Mouse (Mus musculus): ENCODE data around the gene Zbtb26. TPM values are rescaled to one million over a fixed set of nuclear protein-coding genes. Genes with fewer than 3 reads are reported as not detected.
A peak's percentile ranks its signal among the peaks of the same experiment; 100 is the strongest.

Zbtb26 gene
- 8.7 and 9.1 TPM in 2 replicates for polyA plus RNA-seq (2014; fragmentation: Nextera tagmentation; extraction: Ambion mirVana)

DNA sequence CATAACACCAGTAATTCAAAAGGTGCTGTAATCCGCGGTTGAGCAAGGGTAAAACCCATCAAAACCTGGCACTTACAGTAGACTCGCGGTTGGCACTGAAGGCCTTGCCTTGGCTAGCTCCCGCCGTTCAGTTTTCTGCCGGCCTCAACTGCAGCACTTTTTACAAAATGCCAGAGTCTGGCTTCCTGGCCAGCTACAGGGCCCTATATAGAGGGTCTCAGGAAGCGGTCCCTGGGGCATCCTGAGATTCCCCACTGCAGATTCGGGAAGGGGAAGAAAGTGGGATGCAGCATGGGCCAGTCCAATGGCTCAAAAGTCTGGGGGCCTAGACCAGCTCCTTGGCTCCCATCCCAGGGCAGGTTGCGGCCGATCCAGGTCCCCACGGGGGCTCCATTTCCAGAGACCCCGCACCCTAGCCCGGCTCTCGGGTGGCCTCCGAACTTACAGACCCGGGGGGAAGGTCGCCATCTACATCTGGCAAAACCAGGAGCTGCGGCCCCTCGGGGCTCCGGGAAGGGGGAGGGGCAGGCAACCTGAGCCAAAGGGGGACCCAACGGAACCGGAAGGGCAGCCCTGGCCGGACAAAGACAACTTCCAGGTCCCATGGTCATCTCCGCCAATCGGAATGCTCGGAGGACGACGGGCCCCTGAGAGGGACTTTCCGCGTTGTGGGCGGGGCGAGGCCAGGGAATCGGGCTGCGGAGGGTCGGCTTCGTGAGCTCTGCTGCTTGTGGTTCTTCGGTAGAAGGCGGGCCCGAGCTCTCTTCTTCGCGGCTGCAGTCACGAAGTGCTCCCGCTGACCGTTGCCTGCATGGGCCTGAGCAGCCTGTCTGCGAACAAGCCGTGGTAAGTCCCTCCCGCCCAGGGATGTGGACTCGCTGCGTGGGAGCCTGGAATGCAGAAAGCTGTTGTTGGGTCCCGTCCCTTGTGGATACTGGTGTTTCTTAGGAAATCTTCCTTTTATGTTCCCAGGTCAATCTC is at the start of gene Zbtb26, which contains the start of the genes Zbtb6 and Rabgap1:
Zbtb26 (minus strand) TSS at position 525 of the 981 bp plus-strand sequence.
Zbtb6 (minus strand) TSS at position 561 of the 981 bp plus-strand sequence.
Rabgap1 (plus strand) TSS at position 669 of the 981 bp plus-strand sequence.
- H3K9me3 ChIP-seq (ENCODE audit: low read depth, low read length): no peaks in the 10 kb centered on the region
- no peak for TF ChIP-seq CTCF (IDR thresholded peaks at IDR 0.05; ENCODE audit: low read depth)
- H3K36me3 ChIP-seq (ENCODE audit: insufficient read depth): no peaks in the 10 kb centered on the region
- H3K4me2 ChIP-seq: peak within 1 kb of the TSS; percentile 86
- ATAC-seq (ENCODE audit: insufficient read depth) (peak; percentile 99), DNase-seq (peak; percentile 98)
- peak within 1 kb of the TSS; percentile 71 for H3K4me3 ChIP-seq (ENCODE audit: low read depth, low read length)
- H3K4me1 ChIP-seq (ENCODE audit: insufficient read depth): peaks cover 7% of the 10 kb centered on the region; the same call in 1 of the 2 replicates
- H3K27me3 ChIP-seq (ENCODE audit: insufficient read depth, low read length): no peaks in the 10 kb centered on the region
- H3K9ac ChIP-seq: peak within 1 kb of the TSS; percentile 92
- WGBS: under 1% methylated on average over 51 of the region's 51 CpGs
- peak within 1 kb of the TSS; percentile 88 for H3K27ac ChIP-seq (ENCODE audit: low read depth)

DNA sequence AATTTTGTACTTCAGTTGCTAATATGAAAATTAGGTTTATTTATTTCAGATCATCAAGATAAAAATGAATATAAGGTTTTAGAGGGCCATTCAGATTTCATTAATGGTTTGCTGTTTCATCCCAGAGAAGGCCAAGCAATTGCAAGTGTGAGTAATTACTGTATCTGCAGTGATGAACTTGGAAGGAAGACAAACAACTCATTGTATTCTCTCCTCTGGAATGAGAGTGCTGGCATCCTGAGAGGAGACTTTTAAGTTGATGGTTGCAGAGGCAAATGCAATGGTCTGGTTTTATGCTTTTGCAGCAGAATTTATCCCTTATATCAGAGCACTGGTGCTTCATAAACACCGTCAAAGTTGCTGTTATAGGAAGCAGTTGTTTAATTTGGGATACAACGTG is 46.0 kb upstream of the Zbtb26 start:
- WGBS: 90% methylated on average over 2 of the region's 2 CpGs
- Histone ChIP-seq H3K27ac (ENCODE audit: low read depth) (no peak overlapping the region), H3K27me3 (ENCODE audit: insufficient read depth, low read length) (no peaks in the 10 kb centered on the region), H3K4me3 (ENCODE audit: low read depth, low read length) (no peak overlapping the region), H3K9me3 (ENCODE audit: low read depth, low read length) (no peaks in the 10 kb centered on the region), H3K4me1 (ENCODE audit: insufficient read depth) (no peaks in the 10 kb centered on the region), H3K9ac (no peak overlapping the region), H3K36me3 (ENCODE audit: insufficient read depth) (peaks cover 69% of the 10 kb centered on the region), H3K4me2 (no peak overlapping the region)
- TF ChIP-seq CTCF (IDR thresholded peaks at IDR 0.05; ENCODE audit: low read depth): no peak
- ATAC-seq (ENCODE audit: insufficient read depth) (no peak), DNase-seq (no peak)

DNA sequence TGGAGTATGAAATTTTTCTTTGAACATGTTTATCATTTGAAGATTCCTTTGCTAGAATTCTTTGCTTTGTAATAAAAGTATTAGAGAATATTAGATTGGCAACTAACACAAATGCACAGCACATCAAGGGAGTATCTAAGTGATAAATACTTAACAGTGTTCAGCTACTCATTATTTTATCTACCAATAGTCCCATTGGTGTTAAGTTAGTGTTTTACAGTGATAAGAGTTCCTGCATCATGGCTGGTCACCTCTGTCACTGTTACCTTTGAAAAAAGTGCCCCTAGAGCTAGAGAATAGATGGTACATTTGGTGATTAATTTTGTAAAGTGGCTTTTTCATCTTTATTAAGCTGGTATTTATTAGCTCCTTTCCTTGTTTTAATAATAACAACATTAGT is 43.5 kb upstream of the Zbtb26 start:
- no peaks in the 10 kb centered on the region for H3K27me3 ChIP-seq (ENCODE audit: insufficient read depth, low read length)
- ATAC-seq (ENCODE audit: insufficient read depth): no peak
- H3K4me1 ChIP-seq (ENCODE audit: insufficient read depth): no peaks in the 10 kb centered on the region
- H3K27ac ChIP-seq (ENCODE audit: low read depth): no peak overlapping the region
- H3K36me3 ChIP-seq (ENCODE audit: insufficient read depth): peaks cover 59% of the 10 kb centered on the region
- H3K9ac ChIP-seq: no peak overlapping the region
- no peak overlapping the region for H3K4me3 ChIP-seq (ENCODE audit: low read depth, low read length)
- no peak for DNase-seq
- no peak for TF ChIP-seq CTCF (IDR thresholded peaks at IDR 0.05; ENCODE audit: low read depth)
- H3K4me2 ChIP-seq: no peak overlapping the region
- no peaks in the 10 kb centered on the region for H3K9me3 ChIP-seq (ENCODE audit: low read depth, low read length)

DNA sequence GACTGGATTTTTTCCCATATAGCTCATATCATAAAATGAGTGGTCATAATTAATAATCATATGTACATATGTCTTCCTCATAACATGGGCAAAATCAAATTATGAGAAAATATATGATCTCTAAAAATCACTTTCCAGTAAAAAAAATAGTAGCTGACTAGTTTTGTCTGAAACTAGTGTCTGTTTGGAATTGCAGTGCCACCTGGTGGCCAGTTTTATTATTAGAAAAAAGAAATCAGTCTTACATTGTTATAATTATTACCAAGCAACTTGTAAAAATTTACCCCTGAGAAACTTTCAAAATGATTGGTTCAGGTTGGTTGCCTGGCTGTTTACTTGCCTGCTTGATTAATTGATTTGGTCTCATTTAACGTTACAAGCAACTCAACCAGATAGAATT is 42.4 kb upstream of the Zbtb26 start:
- Histone ChIP-seq H3K36me3 (ENCODE audit: insufficient read depth) (peaks cover 60% of the 10 kb centered on the region), H3K9ac (no peak overlapping the region), H3K9me3 (ENCODE audit: low read depth, low read length) (no peaks in the 10 kb centered on the region), H3K4me2 (no peak overlapping the region), H3K4me1 (ENCODE audit: insufficient read depth) (no peaks in the 10 kb centered on the region), H3K27ac (ENCODE audit: low read depth) (no peak overlapping the region), H3K4me3 (ENCODE audit: low read depth, low read length) (no peak overlapping the region), H3K27me3 (ENCODE audit: insufficient read depth, low read length) (no peaks in the 10 kb centered on the region)
- TF ChIP-seq CTCF (IDR thresholded peaks at IDR 0.05; ENCODE audit: low read depth): peak; percentile 58; the same call in 1 of the 2 replicates
- peak; percentile 87 for DNase-seq
- WGBS: 85% methylated on average over 1 of the region's 1 CpGs
- no peak for ATAC-seq (ENCODE audit: insufficient read depth)

DNA sequence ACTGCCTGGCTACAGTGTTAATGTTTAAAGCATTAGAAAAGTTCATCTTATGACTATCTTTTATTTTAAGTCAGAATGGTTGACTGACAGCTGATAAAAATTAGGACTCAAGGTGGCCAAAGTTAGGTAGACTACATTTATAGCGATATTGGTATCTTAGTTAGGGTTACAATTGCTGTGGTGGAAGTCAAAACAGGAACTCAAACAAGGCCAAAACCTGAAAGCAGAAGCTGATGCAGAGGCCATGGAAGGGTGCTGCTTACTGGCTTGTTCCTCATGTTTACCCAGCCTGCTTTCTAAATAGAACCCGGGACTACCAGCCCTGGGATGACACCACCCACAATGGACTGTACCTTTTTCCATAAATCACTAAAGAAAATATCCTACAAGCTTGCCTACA is 41.2 kb upstream of the Zbtb26 start:
- Histone ChIP-seq H3K36me3 (ENCODE audit: insufficient read depth) (peaks cover 53% of the 10 kb centered on the region), H3K9ac (no peak overlapping the region), H3K4me2 (no peak overlapping the region), H3K4me1 (ENCODE audit: insufficient read depth) (no peaks in the 10 kb centered on the region), H3K27ac (ENCODE audit: low read depth) (no peak overlapping the region), H3K27me3 (ENCODE audit: insufficient read depth, low read length) (no peaks in the 10 kb centered on the region), H3K9me3 (ENCODE audit: low read depth, low read length) (no peaks in the 10 kb centered on the region), H3K4me3 (ENCODE audit: low read depth, low read length) (no peak overlapping the region)
- no peak for TF ChIP-seq CTCF (IDR thresholded peaks at IDR 0.05; ENCODE audit: low read depth)
- WGBS: 91% methylated on average over 2 of the region's 2 CpGs
- DNase-seq (no peak), ATAC-seq (ENCODE audit: insufficient read depth) (no peak)

DNA sequence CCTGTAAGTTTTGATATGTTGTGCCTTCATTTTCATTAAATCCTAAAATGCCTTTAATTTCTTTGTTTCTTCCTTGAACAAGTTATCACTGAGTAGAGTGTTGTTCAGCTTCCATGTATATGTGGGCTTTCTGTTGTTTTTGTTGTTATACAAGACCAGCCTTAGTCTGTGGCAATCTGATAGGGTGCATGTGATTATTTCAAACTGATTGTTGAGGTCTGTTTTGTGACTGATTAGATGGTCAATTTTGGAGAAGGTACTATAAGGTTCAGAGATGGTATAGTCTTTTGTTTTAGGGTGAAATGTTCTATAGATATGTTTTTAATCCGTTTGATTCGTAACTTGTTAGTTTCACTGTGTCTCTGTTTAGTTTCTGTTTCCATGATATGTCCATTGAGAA is 37.1 kb upstream of the Zbtb26 start:
- H3K36me3 ChIP-seq (ENCODE audit: insufficient read depth): peaks cover 55% of the 10 kb centered on the region
- DNase-seq (no peak), ATAC-seq (ENCODE audit: insufficient read depth) (no peak)
- no peaks in the 10 kb centered on the region for H3K4me1 ChIP-seq (ENCODE audit: insufficient read depth)
- no peak overlapping the region for H3K4me3 ChIP-seq (ENCODE audit: low read depth, low read length)
- TF ChIP-seq CTCF (IDR thresholded peaks at IDR 0.05; ENCODE audit: low read depth): no peak
- no peaks in the 10 kb centered on the region for H3K9me3 ChIP-seq (ENCODE audit: low read depth, low read length)
- no peak overlapping the region for H3K4me2 ChIP-seq
- H3K27me3 ChIP-seq (ENCODE audit: insufficient read depth, low read length): no peaks in the 10 kb centered on the region
- no peak overlapping the region for H3K9ac ChIP-seq
- 87% methylated on average over 2 of the region's 2 CpGs for WGBS
- no peak overlapping the region for H3K27ac ChIP-seq (ENCODE audit: low read depth)

DNA sequence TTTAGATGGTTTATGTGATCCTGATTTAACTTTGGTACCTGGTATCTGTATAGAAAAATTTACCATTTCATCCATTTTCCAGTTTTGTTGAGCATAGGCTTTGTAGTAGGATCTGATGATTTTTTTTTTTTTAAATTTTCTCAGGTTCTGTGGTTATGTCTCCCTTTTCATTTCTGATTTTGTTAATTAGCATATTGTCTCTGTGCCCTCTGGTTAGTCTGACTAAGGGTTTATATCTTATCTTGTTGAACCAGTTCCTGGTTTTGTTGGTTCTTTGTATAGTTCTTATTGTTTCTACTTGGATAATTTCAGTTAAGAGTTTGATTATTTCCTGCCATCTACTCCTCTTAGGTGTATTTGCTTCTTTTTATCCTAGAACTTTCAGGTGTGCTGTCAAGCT is 36.6 kb upstream of the Zbtb26 start:
- no peak overlapping the region for H3K27ac ChIP-seq (ENCODE audit: low read depth)
- no peak overlapping the region for H3K4me3 ChIP-seq (ENCODE audit: low read depth, low read length)
- H3K4me1 ChIP-seq (ENCODE audit: insufficient read depth): no peaks in the 10 kb centered on the region
- ATAC-seq (ENCODE audit: insufficient read depth) (no peak), DNase-seq (no peak)
- H3K27me3 ChIP-seq (ENCODE audit: insufficient read depth, low read length): no peaks in the 10 kb centered on the region
- H3K4me2 ChIP-seq: no peak overlapping the region
- no peak for TF ChIP-seq CTCF (IDR thresholded peaks at IDR 0.05; ENCODE audit: low read depth)
- H3K9me3 ChIP-seq (ENCODE audit: low read depth, low read length): no peaks in the 10 kb centered on the region
- H3K36me3 ChIP-seq (ENCODE audit: insufficient read depth): peaks cover 54% of the 10 kb centered on the region
- no peak overlapping the region for H3K9ac ChIP-seq

Measured in lung, embryonic 14.5 days (tissue).